Mouse (Mus musculus): ENCODE measurements around the gene Golgb1.

DNA sequence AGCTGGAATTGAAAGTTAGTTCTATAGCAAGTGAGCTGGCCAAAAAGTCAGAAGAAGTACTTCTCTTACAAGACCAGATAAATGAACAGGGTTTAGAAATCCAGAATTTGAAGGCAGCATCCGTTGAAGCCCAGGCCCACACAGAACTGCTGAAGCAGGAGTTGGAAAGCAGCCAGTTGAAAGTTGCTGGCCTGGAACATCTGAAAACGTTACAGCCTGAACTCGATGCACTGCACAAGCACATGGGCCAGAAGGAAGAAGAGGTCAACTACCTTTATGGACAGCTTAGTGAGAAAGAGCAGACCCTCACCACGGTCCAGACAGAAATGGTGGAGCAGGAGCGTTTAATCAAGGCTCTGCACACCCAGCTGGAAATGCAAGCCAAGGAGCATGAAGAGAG is 39.3 kb downstream of the Golgb1 start:
- no peak for TF ChIP-seq POLR2A (IDR thresholded peaks at IDR 0.05; ENCODE audit: extremely low read depth, insufficient read depth, low read length)
- no peak for TF ChIP-seq CTCF (IDR thresholded peaks at IDR 0.05; ENCODE audit: extremely low read depth, insufficient read depth, low read length)

Data from cortical plate, adult 2 months (tissue).